Mouse (Mus musculus) testis, postnatal 14 days (tissue): Measurements from ENCODE around the gene Gm20388.

ENCODE experiments used
- DNase-seq: peaks from one replicate; pipeline ENCODE4 v3.0.0; 2021; ENCODE audit warnings: low spot score

Gene Gm20388

GRCm38 (mm10) chr8:122393717-122394116, 2483.1 kb downstream of the Gm20388 start:
- no peak for DNase-seq

GRCm38 (mm10) chr8:122395291-122395690, 2484.7 kb downstream of the Gm20388 start:
- no peak for DNase-seq

GRCm38 (mm10) chr8:122398186-122398585, 2487.5 kb downstream of the Gm20388 start:
- peak; percentile 69 for DNase-seq

- no peak for DNase-seq
These were observed 2494.6 kb downstream of the Gm20388 start for GRCm38 (mm10) chr8:122405146-122405805.

- DNase-seq: no peak
These were observed 2497.0 kb downstream of the Gm20388 start for GRCm38 (mm10) chr8:122407678-122408077.

GRCm38 (mm10) chr8:122414311-122414710, 2503.7 kb downstream of the Gm20388 start:
- no peak for DNase-seq

GRCm38 (mm10) chr8:122415554-122415953, 2504.9 kb downstream of the Gm20388 start:
- no peak for DNase-seq

- no peak for DNase-seq
These were observed 2509.4 kb downstream of the Gm20388 start for GRCm38 (mm10) chr8:122419881-122420555.

GRCm38 (mm10) chr8:122421376-122422070, 2510.9 kb downstream of the Gm20388 start, which contains the start of gene Il17c:
Gene Il17c, plus strand, starts transcription at chr8:122422020.
- no peak for DNase-seq

- DNase-seq: no peak
These were observed 2512.6 kb downstream of the Gm20388 start for GRCm38 (mm10) chr8:122423217-122423616.

- DNase-seq: no peak
These were observed 2513.0 kb downstream of the Gm20388 start for GRCm38 (mm10) chr8:122423659-122424058.

- no peak for DNase-seq
These were observed 2515.5 kb downstream of the Gm20388 start for GRCm38 (mm10) chr8:122426145-122426544.

- DNase-seq: no peak
These were observed 2517.0 kb downstream of the Gm20388 start for GRCm38 (mm10) chr8:122427607-122428006.

GRCm38 (mm10) chr8:122428163-122428562, 2517.5 kb downstream of the Gm20388 start:
- no peak for DNase-seq

GRCm38 (mm10) chr8:122430058-122430636, 2519.5 kb downstream of the Gm20388 start:
- DNase-seq: no peak

GRCm38 (mm10) chr8:122430646-122431045, 2520.0 kb downstream of the Gm20388 start:
- peak; percentile 78 for DNase-seq

GRCm38 (mm10) chr8:122431694-122432442, 2521.2 kb downstream of the Gm20388 start:
- DNase-seq: peak; percentile 57

GRCm38 (mm10) chr8:122432443-122433268, 2522.0 kb downstream of the Gm20388 start, which contains the start of gene Cyba:
Gene Cyba, minus strand, starts transcription at chr8:122432930.
- peak; percentile 65 for DNase-seq

- no peak for DNase-seq
These were observed 2522.7 kb downstream of the Gm20388 start for GRCm38 (mm10) chr8:122433269-122433905.

GRCm38 (mm10) chr8:122435375-122435774, 2524.7 kb downstream of the Gm20388 start:
- no peak for DNase-seq
